Mouse (Mus musculus): ENCODE results near the gene Hexa. TPM values are rescaled to one million over a fixed set of nuclear protein-coding genes. Genes with fewer than 3 reads are reported as not detected.

The Hexa gene
- total RNA-seq, 1 experiment, result 45.0 TPM

GRCm38 (mm10) chr9:59537651-59538050 is 1.7 kb upstream of the Hexa start:
- no peak overlapping the region for H3K27ac ChIP-seq (ENCODE audit: insufficient read depth, low read depth, low read length, poor library complexity, severe bottlenecking)
- no peak overlapping the region for H3K9ac ChIP-seq (ENCODE audit: insufficient read depth, low read depth, low read length, poor library complexity, severe bottlenecking)
- peaks cover 5 to 6% of the 10 kb centered on the region in 2 experiments; a peak in 3 of 4 replicates for H3K4me1 ChIP-seq (ENCODE audit: control insufficient read depth in 2 of 2, insufficient read depth in 2 of 2, low read length in 2 of 2, poor library complexity in 1 of 2)
- no peak for DNase-seq (ENCODE audit: low read depth, low spot score)
- no peak overlapping the region for H3K4me3 ChIP-seq (ENCODE audit: insufficient read depth in 1 of 2, low read depth in 1 of 2, low read length in 2 of 2, poor library complexity in 1 of 2, severe bottlenecking in 1 of 2)
- H3K36me3 ChIP-seq (ENCODE audit: control insufficient read depth, insufficient read depth, low read length, poor library complexity, severe bottlenecking), result no peaks in the 10 kb centered on the region; the same call in 1 of the 2 replicates
- in situ Hi-C loops (cut with MboI; ENCODE audit: low sequenced_read_pairs in 2 of 2, unreplicated experiment in 2 of 2), result no loop called here
- TF ChIP-seq CHD2 (IDR thresholded peaks at IDR 0.05; ENCODE audit: low read depth, low read length), result no peak
- no peak for TF ChIP-seq ZNF384 (IDR thresholded peaks at IDR 0.05; ENCODE audit: low read depth, low read length)
- TF ChIP-seq ZC3H11A (IDR thresholded peaks at IDR 0.05; ENCODE audit: borderline replicate concordance, low read depth, low read length), result no peak
- TF ChIP-seq MAFK (IDR thresholded peaks at IDR 0.05; ENCODE audit: insufficient read depth, low read depth, low read length), result no peak
- TF ChIP-seq HCFC1 (IDR thresholded peaks at IDR 0.05; ENCODE audit: borderline replicate concordance, insufficient read depth, low read length), result no peak
- no peaks in the 10 kb centered on the region for H3K9me3 ChIP-seq (ENCODE audit: control insufficient read depth, insufficient read depth, low read depth, low read length)

GRCm38 (mm10) chr9:59541617-59542016 is 2.3 kb downstream of the Hexa start:
- in situ Hi-C loops (cut with MboI; ENCODE audit: low sequenced_read_pairs in 2 of 2, unreplicated experiment in 2 of 2), result no loop called here
- no peaks in the 10 kb centered on the region for H3K9me3 ChIP-seq (ENCODE audit: control insufficient read depth, insufficient read depth, low read depth, low read length)
- no peak overlapping the region for H3K4me3 ChIP-seq (ENCODE audit: insufficient read depth in 1 of 2, low read depth in 1 of 2, low read length in 2 of 2, poor library complexity in 1 of 2, severe bottlenecking in 1 of 2)
- peaks cover 5% of the 10 kb centered on the region; the same call in 1 of the 2 replicates for H3K36me3 ChIP-seq (ENCODE audit: control insufficient read depth, insufficient read depth, low read length, poor library complexity, severe bottlenecking)
- TF ChIP-seq ZC3H11A (IDR thresholded peaks at IDR 0.05; ENCODE audit: borderline replicate concordance, low read depth, low read length), result no peak
- no peak for TF ChIP-seq CHD2 (IDR thresholded peaks at IDR 0.05; ENCODE audit: low read depth, low read length)
- TF ChIP-seq HCFC1 (IDR thresholded peaks at IDR 0.05; ENCODE audit: borderline replicate concordance, insufficient read depth, low read length), result no peak
- TF ChIP-seq MAFK (IDR thresholded peaks at IDR 0.05; ENCODE audit: insufficient read depth, low read depth, low read length), result no peak
- peaks cover 5% of the 10 kb centered on the region in 2 experiments; a peak in 3 of 4 replicates for H3K4me1 ChIP-seq (ENCODE audit: control insufficient read depth in 2 of 2, insufficient read depth in 2 of 2, low read length in 2 of 2, poor library complexity in 1 of 2)
- no peak overlapping the region for H3K27ac ChIP-seq (ENCODE audit: insufficient read depth, low read depth, low read length, poor library complexity, severe bottlenecking)
- H3K9ac ChIP-seq (ENCODE audit: insufficient read depth, low read depth, low read length, poor library complexity, severe bottlenecking), result no peak overlapping the region
- no peak for DNase-seq (ENCODE audit: low read depth, low spot score)

GRCm38 (mm10) chr9:59542766-59543324 is 3.5 kb downstream of the Hexa start:
- Histone ChIP-seq H3K9me3 (ENCODE audit: control insufficient read depth, insufficient read depth, low read depth, low read length) (no peaks in the 10 kb centered on the region), H3K4me3 (ENCODE audit: insufficient read depth in 1 of 2, low read depth in 1 of 2, low read length in 2 of 2, poor library complexity in 1 of 2, severe bottlenecking in 1 of 2) (no peak overlapping the region), H3K9ac (ENCODE audit: insufficient read depth, low read depth, low read length, poor library complexity, severe bottlenecking) (no peak overlapping the region), H3K27ac (ENCODE audit: insufficient read depth, low read depth, low read length, poor library complexity, severe bottlenecking) (no peak overlapping the region), H3K4me1 (ENCODE audit: control insufficient read depth in 2 of 2, insufficient read depth in 2 of 2, low read length in 2 of 2, poor library complexity in 1 of 2) (peaks cover 5% of the 10 kb centered on the region in 2 experiments; a peak in 3 of 4 replicates), H3K36me3 (ENCODE audit: control insufficient read depth, insufficient read depth, low read length, poor library complexity, severe bottlenecking) (peaks cover 8% of the 10 kb centered on the region; the same call in 1 of the 2 replicates)
- TF ChIP-seq CHD2 (IDR thresholded peaks at IDR 0.05; ENCODE audit: low read depth, low read length), result no peak
- DNase-seq (ENCODE audit: low read depth, low spot score), result no peak
- in situ Hi-C loops (cut with MboI; ENCODE audit: low sequenced_read_pairs in 2 of 2, unreplicated experiment in 2 of 2), result no loop called here

- H3K9me3 ChIP-seq (ENCODE audit: control insufficient read depth, insufficient read depth, low read depth, low read length), result no peaks in the 10 kb centered on the region
- no peak overlapping the region for H3K27ac ChIP-seq (ENCODE audit: insufficient read depth, low read depth, low read length, poor library complexity, severe bottlenecking)
- H3K4me1 ChIP-seq (ENCODE audit: control insufficient read depth in 2 of 2, insufficient read depth in 2 of 2, low read length in 2 of 2, poor library complexity in 1 of 2), result peaks cover 5 to 9% of the 10 kb centered on the region in 2 experiments
- DNase-seq (ENCODE audit: low read depth, low spot score), result no peak
- H3K4me3 ChIP-seq (ENCODE audit: insufficient read depth in 1 of 2, low read depth in 1 of 2, low read length in 2 of 2, poor library complexity in 1 of 2, severe bottlenecking in 1 of 2), result no peak overlapping the region
- H3K36me3 ChIP-seq (ENCODE audit: control insufficient read depth, insufficient read depth, low read length, poor library complexity, severe bottlenecking), result peaks cover 8% of the 10 kb centered on the region; the same call in 1 of the 2 replicates
- in situ Hi-C loops (cut with MboI; ENCODE audit: low sequenced_read_pairs in 2 of 2, unreplicated experiment in 2 of 2), result no loop called here
- H3K9ac ChIP-seq (ENCODE audit: insufficient read depth, low read depth, low read length, poor library complexity, severe bottlenecking), result no peak overlapping the region
- TF ChIP-seq ZC3H11A (IDR thresholded peaks at IDR 0.05; ENCODE audit: borderline replicate concordance, low read depth, low read length), result no peak
- TF ChIP-seq ZNF384 (IDR thresholded peaks at IDR 0.05; ENCODE audit: low read depth, low read length), result no peak
- no peak for TF ChIP-seq CHD2 (IDR thresholded peaks at IDR 0.05; ENCODE audit: low read depth, low read length)
- TF ChIP-seq MAFK (IDR thresholded peaks at IDR 0.05; ENCODE audit: insufficient read depth, low read depth, low read length), result no peak
- TF ChIP-seq HCFC1 (IDR thresholded peaks at IDR 0.05; ENCODE audit: borderline replicate concordance, insufficient read depth, low read length), result no peak
Observed at GRCm38 (mm10) chr9:59544739-59545138, 5.4 kb downstream of the Hexa start.

- no peak overlapping the region for H3K9ac ChIP-seq (ENCODE audit: insufficient read depth, low read depth, low read length, poor library complexity, severe bottlenecking)
- TF ChIP-seq ZC3H11A (IDR thresholded peaks at IDR 0.05; ENCODE audit: borderline replicate concordance, low read depth, low read length) (no peak), CHD2 (IDR thresholded peaks at IDR 0.05; ENCODE audit: low read depth, low read length) (no peak), HCFC1 (IDR thresholded peaks at IDR 0.05; ENCODE audit: borderline replicate concordance, insufficient read depth, low read length) (no peak)
- H3K4me3 ChIP-seq (ENCODE audit: insufficient read depth in 1 of 2, low read depth in 1 of 2, low read length in 2 of 2, poor library complexity in 1 of 2, severe bottlenecking in 1 of 2), result no peak overlapping the region
- H3K27ac ChIP-seq (ENCODE audit: insufficient read depth, low read depth, low read length, poor library complexity, severe bottlenecking), result no peak overlapping the region
- DNase-seq (ENCODE audit: low read depth, low spot score), result no peak
- in situ Hi-C loops (cut with MboI; ENCODE audit: low sequenced_read_pairs in 2 of 2, unreplicated experiment in 2 of 2), result no loop called here
- H3K4me1 ChIP-seq (ENCODE audit: control insufficient read depth in 2 of 2, insufficient read depth in 2 of 2, low read length in 2 of 2, poor library complexity in 1 of 2), result peaks cover 2 to 6% of the 10 kb centered on the region in 2 experiments; a peak in 2 of 4 replicates
- no peaks in the 10 kb centered on the region for H3K9me3 ChIP-seq (ENCODE audit: control insufficient read depth, insufficient read depth, low read depth, low read length)
- H3K36me3 ChIP-seq (ENCODE audit: control insufficient read depth, insufficient read depth, low read length, poor library complexity, severe bottlenecking), result peaks cover 9% of the 10 kb centered on the region; the same call in 1 of the 2 replicates
Observed at GRCm38 (mm10) chr9:59547869-59548268, 8.5 kb downstream of the Hexa start.
